Mouse (Mus musculus) ES-Bruce4 (cell line): Measurements from ENCODE around the gene Tmcc2. TPM values are rescaled to one million over a fixed set of nuclear protein-coding genes. Genes with fewer than 3 reads are reported as not detected.

Experiments
- H3K27ac ChIP-seq: 2 replicates; pipeline ENCODE4 v1.5.1; 2012; ENCODE audit warnings: low read length, inconsistent platforms; ENCODE audit not compliant: insufficient read depth
- H3K27me3 ChIP-seq: 2 replicates; pipeline ENCODE4 v1.6.1; 2012; ENCODE audit warnings: mild to moderate bottlenecking, low read length, inconsistent platforms; ENCODE audit not compliant: control insufficient read depth, poor library complexity, insufficient read depth, severe bottlenecking
- H3K36me3 ChIP-seq: 2 replicates; pipeline ENCODE4 v1.6.1; 2012; ENCODE audit warnings: inconsistent platforms, mild to moderate bottlenecking, low read length, moderate library complexity; ENCODE audit not compliant: control insufficient read depth, poor library complexity, insufficient read depth, severe bottlenecking
- H3K4me1 ChIP-seq: one replicate; pipeline ENCODE4 v1.8.1; 2011; ENCODE audit warnings: low read length; ENCODE audit not compliant: control insufficient read depth, insufficient read depth
- H3K4me3 ChIP-seq: 2 replicates; pipeline ENCODE4 v1.5.1; 2011; ENCODE audit warnings: low read depth, mild to moderate bottlenecking, low read length
- H3K9ac ChIP-seq: 2 replicates; pipeline ENCODE4 v1.6.1; 2012; ENCODE audit warnings: low read depth, mild to moderate bottlenecking, inconsistent platforms; ENCODE audit not compliant: poor library complexity, severe bottlenecking
- H3K9me3 ChIP-seq: replicated peaks from 2 replicates; pipeline ENCODE4 v1.6.1; 2012; ENCODE audit warnings: mild to moderate bottlenecking, low read length, inconsistent platforms; ENCODE audit not compliant: control insufficient read depth, poor library complexity, insufficient read depth, severe bottlenecking
- CTCF ChIP-seq: IDR thresholded peaks from one replicate; pipeline ENCODE4 v1.8.1; 2011; ENCODE audit warnings: low read depth, low read length
- EP300 ChIP-seq: IDR thresholded peaks from 2 replicates; pipeline ENCODE4 v1.6.1; 2011; ENCODE audit warnings: low read depth, low read length; ENCODE audit not compliant: insufficient read depth
- POLR2A ChIP-seq: IDR thresholded peaks from one replicate; pipeline ENCODE4 v1.8.1; 2011; ENCODE audit warnings: low read length; ENCODE audit not compliant: insufficient read depth
- polyA plus RNA-seq: library from polyadenylated mRNA; stranded (reverse); fragments of >200 nt; gene quantifications from 2 replicates; pipeline ENCODE4 v1.2.4, GENCODE M21; 2011; ENCODE audit warnings: low read depth; ENCODE audit not compliant: missing spikeins, insufficient read depth, insufficient read length

The Tmcc2 gene
- polyA plus RNA-seq, 1 experiment = 11.1 TPM

DNA sequence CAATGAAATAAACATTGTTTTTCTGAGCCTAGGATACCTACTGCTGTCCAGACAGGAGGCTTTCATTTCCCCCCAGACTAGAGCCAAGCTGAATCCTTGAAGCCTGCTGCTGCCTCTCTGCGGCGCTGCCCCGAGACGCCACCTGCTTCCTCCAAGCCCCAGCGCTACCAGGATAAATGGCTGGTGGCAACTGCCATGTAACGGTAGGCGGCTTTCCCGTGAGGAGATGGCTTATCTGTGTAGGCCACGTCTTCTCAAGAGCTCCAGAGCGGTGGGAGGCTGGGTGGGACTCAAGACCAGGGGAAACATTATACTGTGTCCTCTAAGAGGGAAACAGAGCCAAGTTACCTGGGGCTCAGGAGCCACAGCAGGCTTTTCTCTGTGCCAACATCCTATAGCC, 9.2 kb downstream of the Tmcc2 start:
- no peak overlapping the region for H3K9ac ChIP-seq
- H3K36me3 ChIP-seq = no peaks in the 10 kb centered on the region
- H3K4me3 ChIP-seq = no peak overlapping the region
- no peaks in the 10 kb centered on the region for H3K9me3 ChIP-seq
- no peaks in the 10 kb centered on the region for H3K4me1 ChIP-seq
- no peak overlapping the region for H3K27ac ChIP-seq
- TF ChIP-seq POLR2A (no peak), EP300 (no peak), CTCF (no peak)
- no peaks in the 10 kb centered on the region for H3K27me3 ChIP-seq

DNA sequence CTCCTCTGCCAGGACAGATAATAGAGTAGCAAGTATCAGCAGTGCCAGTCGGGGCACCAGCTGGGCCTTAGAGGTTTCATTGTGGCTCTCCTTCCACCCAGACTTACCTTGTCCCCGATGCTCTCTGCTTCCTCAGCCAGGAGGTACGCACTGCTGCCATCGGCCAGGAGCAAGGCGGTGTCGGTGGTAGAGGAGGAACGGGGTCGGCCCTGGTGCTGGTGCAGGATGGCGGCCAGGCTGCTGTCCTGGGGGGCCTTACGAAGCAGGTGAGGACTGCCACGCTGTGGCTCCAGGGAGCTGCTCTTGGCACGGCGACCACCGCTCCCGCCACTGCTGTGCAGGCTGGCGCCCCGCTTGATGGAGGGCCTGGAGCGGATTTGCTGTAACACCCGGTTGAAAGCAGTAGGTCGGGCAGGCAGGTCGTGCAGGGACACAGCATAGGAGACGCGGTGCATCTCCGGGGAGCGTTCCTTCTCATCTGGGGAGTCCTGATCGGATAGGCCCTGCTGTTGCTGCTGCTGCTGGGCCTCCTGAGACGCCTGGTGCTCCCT, 10.5 kb downstream of the Tmcc2 start:
- Histone ChIP-seq H3K27ac (no peak overlapping the region), H3K9me3 (no peaks in the 10 kb centered on the region), H3K9ac (peak overlapping the region; percentile 63), H3K4me1 (peaks cover 5% of the 10 kb centered on the region), H3K36me3 (no peaks in the 10 kb centered on the region), H3K4me3 (peak overlapping the region; percentile 59), H3K27me3 (no peaks in the 10 kb centered on the region)
- TF ChIP-seq CTCF = no peak
- no peak for TF ChIP-seq EP300
- TF ChIP-seq POLR2A = no peak

DNA sequence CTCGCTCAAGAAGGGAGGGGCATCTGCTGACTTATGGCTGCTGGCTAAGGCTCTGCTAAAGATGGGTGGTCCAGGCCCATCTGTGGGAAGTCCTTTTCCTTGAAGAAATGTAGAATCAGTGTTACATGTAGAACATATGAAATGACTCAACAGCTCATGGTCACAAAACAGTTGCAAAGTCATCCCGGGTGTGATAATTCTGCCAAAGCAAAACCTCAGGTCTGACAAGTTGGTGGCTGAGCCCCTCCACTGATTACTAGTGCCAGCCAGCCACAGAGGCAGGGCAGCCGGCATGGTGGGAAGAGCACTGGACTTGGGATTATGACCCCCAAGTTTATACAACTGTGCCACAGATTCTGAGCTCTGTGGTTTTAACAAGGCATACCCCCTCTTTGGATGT, 13.3 kb downstream of the Tmcc2 start:
- H3K9ac ChIP-seq = no peak overlapping the region
- no peak overlapping the region for H3K27ac ChIP-seq
- no peak for TF ChIP-seq POLR2A
- no peak for TF ChIP-seq EP300
- no peak for TF ChIP-seq CTCF
- H3K36me3 ChIP-seq = no peaks in the 10 kb centered on the region
- no peaks in the 10 kb centered on the region for H3K9me3 ChIP-seq
- no peak overlapping the region for H3K4me3 ChIP-seq
- H3K4me1 ChIP-seq = peaks cover 10% of the 10 kb centered on the region
- no peaks in the 10 kb centered on the region for H3K27me3 ChIP-seq

DNA sequence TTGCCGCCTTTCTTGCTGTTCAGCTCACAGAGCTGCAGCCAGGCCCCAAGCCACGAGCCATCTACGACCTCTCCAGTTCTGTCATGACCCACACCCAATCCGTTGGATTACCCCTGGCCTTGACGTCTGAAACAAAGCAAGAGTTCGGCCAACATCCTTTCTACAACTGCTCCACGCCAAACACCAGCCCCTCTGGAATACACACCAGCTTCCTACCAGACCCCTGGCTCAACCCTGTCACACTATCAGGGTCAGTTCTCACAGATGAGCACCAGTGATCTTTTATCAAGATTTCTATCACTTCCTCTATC, 14.1 kb downstream of the Tmcc2 start:
- H3K36me3 ChIP-seq = no peaks in the 10 kb centered on the region
- no peaks in the 10 kb centered on the region for H3K27me3 ChIP-seq
- peaks cover 10% of the 10 kb centered on the region for H3K4me1 ChIP-seq
- H3K27ac ChIP-seq = no peak overlapping the region
- H3K9ac ChIP-seq = no peak overlapping the region
- no peak overlapping the region for H3K4me3 ChIP-seq
- H3K9me3 ChIP-seq = no peaks in the 10 kb centered on the region
- TF ChIP-seq EP300 (no peak), CTCF (no peak), POLR2A (no peak)

DNA sequence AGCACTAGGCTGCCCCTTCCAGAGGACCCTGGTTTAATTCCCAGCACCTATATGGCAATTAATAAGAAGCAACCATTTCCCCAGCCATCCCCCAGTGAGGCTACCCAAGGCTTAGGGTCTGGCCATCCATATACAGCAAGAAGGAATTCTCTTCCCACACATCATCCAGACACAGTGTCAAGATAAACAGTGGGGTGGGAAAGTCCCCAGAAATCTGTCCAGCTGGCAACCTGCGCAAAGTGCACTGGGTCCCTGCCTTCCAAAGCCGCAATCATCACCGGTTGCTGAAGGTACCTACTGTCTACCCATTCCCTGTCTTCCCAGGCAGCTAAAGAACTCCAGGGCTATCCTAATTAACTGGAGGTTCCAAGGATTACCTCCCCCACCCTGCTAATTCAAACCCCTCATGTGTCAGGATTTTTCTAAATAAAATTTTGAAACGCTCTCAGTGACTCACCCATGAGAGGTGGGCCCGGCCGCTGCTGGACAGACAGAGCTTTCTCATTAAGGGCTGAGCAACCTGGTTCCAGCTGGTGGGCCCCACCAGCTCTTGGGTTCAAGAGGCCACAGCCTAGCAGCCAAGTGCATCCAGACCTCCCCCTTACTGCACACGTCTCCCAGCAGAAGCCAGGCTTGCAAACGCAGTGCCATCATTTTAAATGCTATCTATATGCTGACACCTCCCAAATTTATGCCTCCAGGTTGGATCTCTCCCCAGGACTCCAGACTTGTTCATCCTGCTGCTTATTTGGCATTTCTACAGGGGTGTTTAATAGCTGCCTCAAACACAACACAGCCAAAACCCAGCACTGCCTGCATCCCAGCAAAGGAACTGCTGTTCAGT, 14.6 kb downstream of the Tmcc2 start:
- Histone ChIP-seq H3K9me3 (no peaks in the 10 kb centered on the region), H3K4me1 (peaks cover 14% of the 10 kb centered on the region), H3K9ac (no peak overlapping the region), H3K27ac (no peak overlapping the region), H3K27me3 (no peaks in the 10 kb centered on the region), H3K4me3 (no peak overlapping the region), H3K36me3 (no peaks in the 10 kb centered on the region)
- TF ChIP-seq POLR2A = no peak
- TF ChIP-seq EP300 = no peak
- no peak for TF ChIP-seq CTCF

GRCm38 (mm10) chr1:132375256-132375655, 15.8 kb downstream of the Tmcc2 start:
- Histone ChIP-seq H3K27ac (peak overlapping the region; percentile 51; the same call in 1 of the 2 replicates), H3K4me1 (peaks cover 14% of the 10 kb centered on the region), H3K27me3 (no peaks in the 10 kb centered on the region), H3K9me3 (no peaks in the 10 kb centered on the region), H3K9ac (no peak overlapping the region), H3K4me3 (no peak overlapping the region), H3K36me3 (no peaks in the 10 kb centered on the region)
- peak; percentile 75 for TF ChIP-seq EP300
- no peak for TF ChIP-seq POLR2A
- no peak for TF ChIP-seq CTCF
